Mouse (Mus musculus): ENCODE data around the gene Pdzd7.
"Not testable (repeated sequence)": the region's sequence is repeated elsewhere in the genome, so short reads cannot be mapped to it uniquely, and the experiment has no call there.

Gene Pdzd7

GRCm38 (mm10) chr19:45058841-45059240, 13.3 kb upstream of the Pdzd7 start:
- no peak for DNase-seq (ENCODE audit: low read depth, low spot score)

GRCm38 (mm10) chr19:45058113-45058839, 12.8 kb upstream of the Pdzd7 start:
- DNase-seq (ENCODE audit: low read depth, low spot score) = peak; percentile 97

- DNase-seq (ENCODE audit: low read depth, low spot score) = no peak
These were observed 12.2 kb upstream of the Pdzd7 start for GRCm38 (mm10) chr19:45057724-45058112.

- DNase-seq (ENCODE audit: low read depth, low spot score) = no peak
These were observed 11.6 kb upstream of the Pdzd7 start for GRCm38 (mm10) chr19:45056908-45057698.

GRCm38 (mm10) chr19:45056364-45056763, 10.8 kb upstream of the Pdzd7 start:
- DNase-seq (ENCODE audit: low read depth, low spot score) = no peak

GRCm38 (mm10) chr19:45054892-45055690, 9.6 kb upstream of the Pdzd7 start:
- DNase-seq (ENCODE audit: low read depth, low spot score) = no peak

GRCm38 (mm10) chr19:45053451-45053850, 7.9 kb upstream of the Pdzd7 start:
- DNase-seq (ENCODE audit: low read depth, low spot score) = no peak

- DNase-seq (ENCODE audit: low read depth, low spot score) = no peak
These were observed 4.0 kb upstream of the Pdzd7 start for GRCm38 (mm10) chr19:45049523-45049922.

- DNase-seq (ENCODE audit: low read depth, low spot score) = no peak
These were observed 3.3 kb upstream of the Pdzd7 start for GRCm38 (mm10) chr19:45048644-45049365.

- DNase-seq (ENCODE audit: low read depth, low spot score) = no peak
These were observed 2.6 kb upstream of the Pdzd7 start for GRCm38 (mm10) chr19:45047935-45048643.

GRCm38 (mm10) chr19:45047417-45047934, 2.0 kb upstream of the Pdzd7 start, which contains the start of gene Sfxn3:
Gene Sfxn3 (plus strand): TSS chr19:45047503.
- no peak for DNase-seq (ENCODE audit: low read depth, low spot score)

- DNase-seq (ENCODE audit: low read depth, low spot score) = no peak
These were observed 1.2 kb upstream of the Pdzd7 start for GRCm38 (mm10) chr19:45046523-45047321.

- no peak for DNase-seq (ENCODE audit: low read depth, low spot score)
These were observed 281 bp downstream of the Pdzd7 start for GRCm38 (mm10) chr19:45045236-45045635.

- no peak for DNase-seq (ENCODE audit: low read depth, low spot score)
These were observed 1.1 kb downstream of the Pdzd7 start for GRCm38 (mm10) chr19:45044389-45044927.

- no peak for DNase-seq (ENCODE audit: low read depth, low spot score)
These were observed 5.3 kb downstream of the Pdzd7 start for GRCm38 (mm10) chr19:45040214-45040613.

- not testable (repeated sequence) for DNase-seq (ENCODE audit: low read depth, low spot score)
These were observed 7.3 kb downstream of the Pdzd7 start for GRCm38 (mm10) chr19:45038198-45038597.

GRCm38 (mm10) chr19:45036867-45037266, 8.7 kb downstream of the Pdzd7 start:
- DNase-seq (ENCODE audit: low read depth, low spot score) = no peak

- DNase-seq (ENCODE audit: low read depth, low spot score) = no peak
These were observed 12.8 kb downstream of the Pdzd7 start for GRCm38 (mm10) chr19:45032570-45033332.

- peak; percentile 62 for DNase-seq (ENCODE audit: low read depth, low spot score)
These were observed 13.7 kb downstream of the Pdzd7 start for GRCm38 (mm10) chr19:45031780-45032179.

All from embryo, embryonic 11.5 days (tissue).